Mouse (Mus musculus): ENCODE measurements at regions not wholly inside any gene's neighbourhood (a gene's known extent, or its start where the extent isn't known, plus 50 kb on each side); places are given as distances from the start of the nearest gene placed in this dataset.

- in situ Hi-C loops (cut with MboI; ENCODE audit: low sequenced_read_pairs) = no loop called here
Observed at GRCm38 (mm10) chr10:45763160-45763955, 185.7 kb downstream of the Hace1 start.

GRCm38 (mm10) chr10:45779720-45780119 lies 202.1 kb downstream of the Hace1 start:
- in situ Hi-C loops (cut with MboI; ENCODE audit: low sequenced_read_pairs) = no loop called here

GRCm38 (mm10) chr10:45783026-45783425 lies 205.4 kb downstream of the Hace1 start:
- in situ Hi-C loops (cut with MboI; ENCODE audit: low sequenced_read_pairs) = no loop called here

- in situ Hi-C loops (cut with MboI; ENCODE audit: low sequenced_read_pairs) = no loop called here
Observed at GRCm38 (mm10) chr10:45783461-45784149, 206.0 kb downstream of the Hace1 start.

GRCm38 (mm10) chr10:45784150-45784479 lies 206.5 kb downstream of the Hace1 start:
- in situ Hi-C loops (cut with MboI; ENCODE audit: low sequenced_read_pairs) = no loop called here

- in situ Hi-C loops (cut with MboI; ENCODE audit: low sequenced_read_pairs) = no loop called here
Observed at GRCm38 (mm10) chr10:45784575-45784974, 206.9 kb downstream of the Hace1 start.

GRCm38 (mm10) chr10:45788356-45788755 lies 210.7 kb downstream of the Hace1 start:
- in situ Hi-C loops (cut with MboI; ENCODE audit: low sequenced_read_pairs) = no loop called here

GRCm38 (mm10) chr10:45795582-45795981 lies 218.0 kb downstream of the Hace1 start:
- in situ Hi-C loops (cut with MboI; ENCODE audit: low sequenced_read_pairs) = no loop called here

GRCm38 (mm10) chr10:45800070-45800851 lies 222.6 kb downstream of the Hace1 start:
- in situ Hi-C loops (cut with MboI; ENCODE audit: low sequenced_read_pairs) = no loop called here

- in situ Hi-C loops (cut with MboI; ENCODE audit: low sequenced_read_pairs) = no loop called here
Observed at GRCm38 (mm10) chr10:45801463-45801862, 223.8 kb downstream of the Hace1 start.

GRCm38 (mm10) chr10:45806984-45807827 lies 229.6 kb downstream of the Hace1 start:
- in situ Hi-C loops (cut with MboI; ENCODE audit: low sequenced_read_pairs) = no loop called here

GRCm38 (mm10) chr10:45811882-45812281 lies 234.3 kb downstream of the Hace1 start:
- in situ Hi-C loops (cut with MboI; ENCODE audit: low sequenced_read_pairs) = no loop called here

- in situ Hi-C loops (cut with MboI; ENCODE audit: low sequenced_read_pairs) = no loop called here
Observed at GRCm38 (mm10) chr10:45813804-45814203, 236.2 kb downstream of the Hace1 start.

GRCm38 (mm10) chr10:45816679-45817078 lies 239.1 kb downstream of the Hace1 start:
- in situ Hi-C loops (cut with MboI; ENCODE audit: low sequenced_read_pairs) = no loop called here

GRCm38 (mm10) chr10:45820986-45821655 lies 243.5 kb downstream of the Hace1 start:
- in situ Hi-C loops (cut with MboI; ENCODE audit: low sequenced_read_pairs) = no loop called here

GRCm38 (mm10) chr10:45822251-45822650 lies 244.6 kb downstream of the Hace1 start:
- in situ Hi-C loops (cut with MboI; ENCODE audit: low sequenced_read_pairs) = no loop called here

- in situ Hi-C loops (cut with MboI; ENCODE audit: low sequenced_read_pairs) = no loop called here
Observed at GRCm38 (mm10) chr10:45823612-45824011, 246.0 kb downstream of the Hace1 start.

- in situ Hi-C loops (cut with MboI; ENCODE audit: low sequenced_read_pairs) = no loop called here
Observed at GRCm38 (mm10) chr10:45848654-45849053, 271.0 kb downstream of the Hace1 start.

GRCm38 (mm10) chr10:45849841-45850240 lies 272.2 kb downstream of the Hace1 start:
- in situ Hi-C loops (cut with MboI; ENCODE audit: low sequenced_read_pairs) = no loop called here

- in situ Hi-C loops (cut with MboI; ENCODE audit: low sequenced_read_pairs) = no loop called here
Observed at GRCm38 (mm10) chr10:45850625-45851024, 273.0 kb downstream of the Hace1 start.
